Mouse (Mus musculus): ENCODE data around the gene Gpd1. TPM values are rescaled to one million over a fixed set of nuclear protein-coding genes. Genes with fewer than 3 reads are reported as not detected.

Gpd1 gene
- polyA plus RNA-seq, 1 experiment from 2014 or later: 0.92 TPM

GRCm38 (mm10) chr15:99731167-99731566, 13.9 kb downstream of the Gpd1 start:
- Histone ChIP-seq H3K4me2 (ENCODE audit: low read length) (no peak overlapping the region), H3K9ac (replicated peaks; ENCODE audit: low read length) (no peak overlapping the region), H3K9me3 (ENCODE audit: control insufficient read depth, low read length) (no peaks in the 10 kb centered on the region), H3K36me3 (ENCODE audit: control insufficient read depth, insufficient read depth, low read length) (peaks cover 44% of the 10 kb centered on the region), H3K4me3 (replicated peaks; ENCODE audit: low read depth, low read length) (no peak overlapping the region), H3K4me1 (ENCODE audit: control insufficient read depth, insufficient read depth, low read length) (peaks cover 6% of the 10 kb centered on the region), H3K27me3 (ENCODE audit: control insufficient read depth, insufficient read depth, low read length) (no peaks in the 10 kb centered on the region), H3K27ac (replicated peaks; ENCODE audit: low read depth, low read length) (no peak overlapping the region)
- ATAC-seq (ENCODE audit: low FRiP score, low TSS enrichment) (no peak), DNase-seq (no peak)
- 98% methylated on average over 2 of the region's 2 CpGs for WGBS

GRCm38 (mm10) chr15:99731678-99732077, 14.4 kb downstream of the Gpd1 start:
- 97% methylated on average over 3 of the region's 3 CpGs for WGBS
- Histone ChIP-seq H3K27me3 (ENCODE audit: control insufficient read depth, insufficient read depth, low read length) (no peaks in the 10 kb centered on the region), H3K27ac (replicated peaks; ENCODE audit: low read depth, low read length) (no peak overlapping the region), H3K9me3 (ENCODE audit: control insufficient read depth, low read length) (no peaks in the 10 kb centered on the region), H3K36me3 (ENCODE audit: control insufficient read depth, insufficient read depth, low read length) (peaks cover 50% of the 10 kb centered on the region), H3K4me1 (ENCODE audit: control insufficient read depth, insufficient read depth, low read length) (peaks cover under 1% of the 10 kb centered on the region), H3K9ac (replicated peaks; ENCODE audit: low read length) (no peak overlapping the region), H3K4me3 (replicated peaks; ENCODE audit: low read depth, low read length) (no peak overlapping the region), H3K4me2 (ENCODE audit: low read length) (no peak overlapping the region)
- no peak for ATAC-seq (ENCODE audit: low FRiP score, low TSS enrichment)
- DNase-seq: no peak

GRCm38 (mm10) chr15:99733186-99733585, 15.9 kb downstream of the Gpd1 start:
- Histone ChIP-seq H3K27ac (replicated peaks; ENCODE audit: low read depth, low read length) (no peak overlapping the region), H3K9ac (replicated peaks; ENCODE audit: low read length) (no peak overlapping the region), H3K36me3 (ENCODE audit: control insufficient read depth, insufficient read depth, low read length) (peaks cover 55% of the 10 kb centered on the region), H3K4me1 (ENCODE audit: control insufficient read depth, insufficient read depth, low read length) (no peaks in the 10 kb centered on the region), H3K27me3 (ENCODE audit: control insufficient read depth, insufficient read depth, low read length) (no peaks in the 10 kb centered on the region), H3K4me2 (ENCODE audit: low read length) (no peak overlapping the region), H3K9me3 (ENCODE audit: control insufficient read depth, low read length) (no peaks in the 10 kb centered on the region), H3K4me3 (replicated peaks; ENCODE audit: low read depth, low read length) (no peak overlapping the region)
- ATAC-seq (ENCODE audit: low FRiP score, low TSS enrichment) (no peak), DNase-seq (no peak)
- over 99% methylated on average over 5 of the region's 5 CpGs for WGBS

GRCm38 (mm10) chr15:99735631-99736030, 18.3 kb downstream of the Gpd1 start:
- 95% methylated on average over 2 of the region's 2 CpGs for WGBS
- Histone ChIP-seq H3K9me3 (ENCODE audit: control insufficient read depth, low read length) (no peaks in the 10 kb centered on the region), H3K36me3 (ENCODE audit: control insufficient read depth, insufficient read depth, low read length) (peaks cover 67% of the 10 kb centered on the region), H3K4me1 (ENCODE audit: control insufficient read depth, insufficient read depth, low read length) (no peaks in the 10 kb centered on the region), H3K4me2 (ENCODE audit: low read length) (no peak overlapping the region), H3K4me3 (replicated peaks; ENCODE audit: low read depth, low read length) (no peak overlapping the region), H3K9ac (replicated peaks; ENCODE audit: low read length) (no peak overlapping the region), H3K27me3 (ENCODE audit: control insufficient read depth, insufficient read depth, low read length) (no peaks in the 10 kb centered on the region), H3K27ac (replicated peaks; ENCODE audit: low read depth, low read length) (no peak overlapping the region)
- DNase-seq (no peak), ATAC-seq (ENCODE audit: low FRiP score, low TSS enrichment) (no peak)

GRCm38 (mm10) chr15:99736675-99737074, 19.4 kb downstream of the Gpd1 start:
- Histone ChIP-seq H3K9me3 (ENCODE audit: control insufficient read depth, low read length) (no peaks in the 10 kb centered on the region), H3K27me3 (ENCODE audit: control insufficient read depth, insufficient read depth, low read length) (no peaks in the 10 kb centered on the region), H3K4me3 (replicated peaks; ENCODE audit: low read depth, low read length) (no peak overlapping the region), H3K27ac (replicated peaks; ENCODE audit: low read depth, low read length) (no peak overlapping the region), H3K9ac (replicated peaks; ENCODE audit: low read length) (no peak overlapping the region), H3K36me3 (ENCODE audit: control insufficient read depth, insufficient read depth, low read length) (peaks cover 74% of the 10 kb centered on the region), H3K4me1 (ENCODE audit: control insufficient read depth, insufficient read depth, low read length) (no peaks in the 10 kb centered on the region), H3K4me2 (ENCODE audit: low read length) (no peak overlapping the region)
- no peak for DNase-seq
- ATAC-seq (ENCODE audit: low FRiP score, low TSS enrichment): no peak
- 91% methylated on average over 11 of the region's 11 CpGs for WGBS

DNA sequence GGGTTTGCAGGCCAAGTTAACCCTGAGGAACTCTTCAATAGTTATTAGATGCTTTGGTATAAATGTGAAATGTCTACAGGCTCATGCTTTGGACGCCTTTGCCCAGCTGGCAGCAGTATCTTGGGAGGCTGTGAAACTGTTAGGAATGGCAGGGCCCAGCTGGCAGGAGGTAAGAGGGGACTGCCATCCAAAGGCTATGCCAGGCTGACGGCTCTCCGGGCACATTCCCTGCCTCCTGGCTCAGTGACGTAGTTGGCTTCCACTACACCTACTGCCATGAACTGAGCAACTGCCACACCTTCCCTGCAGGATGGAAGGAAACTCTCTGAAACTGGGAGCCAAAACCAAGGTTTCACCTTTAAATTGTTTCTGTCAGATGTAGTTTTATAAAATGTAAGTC, 22.9 kb downstream of the Gpd1 start:
- Histone ChIP-seq H3K9me3 (ENCODE audit: control insufficient read depth, low read length) (no peaks in the 10 kb centered on the region), H3K9ac (replicated peaks; ENCODE audit: low read length) (no peak overlapping the region), H3K36me3 (ENCODE audit: control insufficient read depth, insufficient read depth, low read length) (peaks cover 74% of the 10 kb centered on the region), H3K27ac (replicated peaks; ENCODE audit: low read depth, low read length) (no peak overlapping the region), H3K4me2 (ENCODE audit: low read length) (no peak overlapping the region), H3K27me3 (ENCODE audit: control insufficient read depth, insufficient read depth, low read length) (no peaks in the 10 kb centered on the region), H3K4me1 (ENCODE audit: control insufficient read depth, insufficient read depth, low read length) (no peaks in the 10 kb centered on the region), H3K4me3 (replicated peaks; ENCODE audit: low read depth, low read length) (no peak overlapping the region)
- DNase-seq: no peak
- WGBS: 96% methylated on average over 4 of the region's 4 CpGs
- ATAC-seq (ENCODE audit: low FRiP score, low TSS enrichment): no peak

GRCm38 (mm10) chr15:99754204-99754603, 36.9 kb downstream of the Gpd1 start:
- no peak overlapping the region for H3K27ac ChIP-seq (replicated peaks; ENCODE audit: low read depth, low read length)
- H3K9ac ChIP-seq (replicated peaks; ENCODE audit: low read length): no peak overlapping the region
- H3K27me3 ChIP-seq (ENCODE audit: control insufficient read depth, insufficient read depth, low read length): no peaks in the 10 kb centered on the region
- H3K9me3 ChIP-seq (ENCODE audit: control insufficient read depth, low read length): no peaks in the 10 kb centered on the region
- no peak overlapping the region for H3K4me2 ChIP-seq (ENCODE audit: low read length)
- no peak overlapping the region for H3K4me3 ChIP-seq (replicated peaks; ENCODE audit: low read depth, low read length)
- DNase-seq (no peak), ATAC-seq (ENCODE audit: low FRiP score, low TSS enrichment) (no peak)
- H3K36me3 ChIP-seq (ENCODE audit: control insufficient read depth, insufficient read depth, low read length): peaks cover under 1% of the 10 kb centered on the region; the same call in 1 of the 2 replicates
- 83% methylated on average over 3 of the region's 3 CpGs for WGBS
- H3K4me1 ChIP-seq (ENCODE audit: control insufficient read depth, insufficient read depth, low read length): 0 out of 2 replicates have a peak, but pooled peaks cover 4% of the 10 kb centered on the region

- Histone ChIP-seq H3K4me1 (ENCODE audit: control insufficient read depth, insufficient read depth, low read length) (peaks cover 11% of the 10 kb centered on the region; the same call in 1 of the 2 replicates), H3K27ac (replicated peaks; ENCODE audit: low read depth, low read length) (no peak overlapping the region), H3K9me3 (ENCODE audit: control insufficient read depth, low read length) (no peaks in the 10 kb centered on the region), H3K9ac (replicated peaks; ENCODE audit: low read length) (no peak overlapping the region), H3K4me2 (ENCODE audit: low read length) (no peak overlapping the region), H3K27me3 (ENCODE audit: control insufficient read depth, insufficient read depth, low read length) (no peaks in the 10 kb centered on the region), H3K36me3 (ENCODE audit: control insufficient read depth, insufficient read depth, low read length) (no peaks in the 10 kb centered on the region), H3K4me3 (replicated peaks; ENCODE audit: low read depth, low read length) (no peak overlapping the region)
- DNase-seq (no peak), ATAC-seq (ENCODE audit: low FRiP score, low TSS enrichment) (no peak)
- WGBS: 95% methylated on average over 4 of the region's 4 CpGs
Measured at GRCm38 (mm10) chr15:99767467-99767866, 50.2 kb downstream of the Gpd1 start.

- H3K4me2 ChIP-seq (ENCODE audit: low read length): no peak overlapping the region
- peaks cover 11% of the 10 kb centered on the region; the same call in 1 of the 2 replicates for H3K4me1 ChIP-seq (ENCODE audit: control insufficient read depth, insufficient read depth, low read length)
- H3K27ac ChIP-seq (replicated peaks; ENCODE audit: low read depth, low read length): no peak overlapping the region
- H3K4me3 ChIP-seq (replicated peaks; ENCODE audit: low read depth, low read length): no peak overlapping the region
- no peak overlapping the region for H3K9ac ChIP-seq (replicated peaks; ENCODE audit: low read length)
- H3K36me3 ChIP-seq (ENCODE audit: control insufficient read depth, insufficient read depth, low read length): no peaks in the 10 kb centered on the region
- DNase-seq (no peak), ATAC-seq (ENCODE audit: low FRiP score, low TSS enrichment) (no peak)
- WGBS: 93% methylated on average over 1 of the region's 1 CpGs
- no peaks in the 10 kb centered on the region for H3K27me3 ChIP-seq (ENCODE audit: control insufficient read depth, insufficient read depth, low read length)
- H3K9me3 ChIP-seq (ENCODE audit: control insufficient read depth, low read length): no peaks in the 10 kb centered on the region
Measured at GRCm38 (mm10) chr15:99768761-99769160, 51.4 kb downstream of the Gpd1 start.
